Mouse (Mus musculus): ENCODE measurements at regions not wholly inside any gene's neighbourhood (a gene's known extent, or its start where the extent isn't known, plus 50 kb on each side); places are given as distances from the start of the nearest gene placed in this dataset.

DNA sequence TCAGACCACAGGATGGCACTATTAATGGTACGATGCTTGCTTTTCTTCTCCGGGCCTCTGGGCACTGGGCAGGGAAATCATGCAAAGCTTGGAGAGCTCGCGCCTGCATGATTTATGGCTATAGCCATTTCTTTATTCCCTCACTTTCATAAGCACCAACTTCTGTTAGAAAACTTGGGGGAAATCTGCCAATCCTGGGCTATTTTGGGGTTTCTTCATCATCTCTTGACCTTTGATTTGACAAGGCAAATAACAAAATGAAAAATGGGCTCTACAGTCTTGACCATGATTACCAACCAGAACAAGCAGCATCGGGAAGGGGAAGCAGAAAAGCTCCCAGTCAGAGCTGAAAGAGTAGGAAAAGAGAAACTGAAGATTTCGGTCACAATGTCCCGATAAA is 57.1 kb upstream of the Fbxl4 start:
- no peak for DNase-seq

DNA sequence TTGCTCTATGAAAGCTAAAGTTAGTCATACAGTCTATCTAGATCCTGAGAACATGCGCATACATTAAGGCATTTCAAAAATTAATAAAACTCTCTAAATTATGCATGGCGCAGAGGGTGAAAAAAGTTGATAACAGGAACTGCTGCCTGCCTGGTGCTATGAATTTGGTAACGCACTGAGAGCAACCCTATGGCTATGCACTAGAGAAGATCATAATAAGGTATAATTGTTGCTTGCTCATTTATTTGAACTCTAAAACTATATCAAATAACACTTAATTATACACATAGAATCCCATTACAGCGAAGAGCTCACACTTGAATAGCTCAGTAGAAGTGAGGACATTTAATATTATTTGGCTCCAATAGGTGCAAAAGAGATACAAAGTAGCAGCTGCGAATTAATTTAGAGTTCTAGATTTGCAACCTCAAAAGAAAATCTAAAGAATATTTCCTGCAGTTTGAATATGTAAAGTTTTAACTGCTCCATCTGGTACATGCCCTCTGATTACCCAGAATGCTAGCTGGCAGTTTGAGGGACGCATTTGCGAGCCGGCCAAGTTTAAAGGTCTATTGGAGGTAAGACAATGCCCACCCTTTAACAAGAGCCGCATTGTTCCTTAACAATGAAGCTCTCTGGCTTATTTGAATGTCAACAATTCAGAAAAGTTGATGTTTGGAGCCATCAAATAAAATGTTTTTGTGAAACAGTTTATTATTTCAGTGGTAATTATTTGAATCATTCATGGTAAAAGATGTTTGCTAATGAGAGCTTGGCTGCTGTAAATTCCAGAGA is 56.0 kb upstream of the Fbxl4 start:
- DNase-seq = no peak

DNA sequence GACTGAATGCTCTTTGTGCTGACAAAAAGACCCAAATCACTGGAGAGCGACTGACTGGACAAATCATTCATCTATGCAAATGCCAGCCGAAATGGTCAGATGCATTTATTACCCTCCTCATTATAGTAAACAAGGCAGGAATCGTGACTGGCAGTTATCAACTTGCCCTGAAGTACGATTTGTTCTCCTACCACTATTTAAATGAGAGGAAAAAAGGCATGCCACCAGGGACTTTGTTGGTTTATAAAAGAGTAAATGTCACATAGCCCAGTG is 55.5 kb upstream of the Fbxl4 start:
- DNase-seq = no peak

DNA sequence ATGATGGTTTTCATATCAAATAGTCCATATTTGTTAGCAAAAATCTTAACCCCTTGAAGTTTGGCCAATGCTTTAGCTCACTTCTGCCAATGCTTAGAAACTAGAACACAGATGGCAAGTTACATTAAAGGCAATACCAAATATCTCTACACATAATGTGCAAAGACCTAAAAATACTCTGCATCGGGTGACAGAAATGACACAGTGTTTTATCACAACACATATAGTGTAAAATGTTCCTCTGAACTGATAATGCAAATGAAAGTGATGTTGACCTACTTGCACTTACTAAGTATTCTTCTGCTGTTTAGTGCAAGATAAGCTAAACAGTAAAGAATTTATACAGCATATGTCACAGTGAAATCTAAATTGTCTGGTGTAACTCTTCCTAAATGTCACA is 55.1 kb upstream of the Fbxl4 start:
- no peak for DNase-seq

Measured in kidney, postnatal 25 days (tissue).